Mouse (Mus musculus) megakaryocyte-erythroid progenitor cell, adult 5-6 weeks (primary cell): ENCODE results near the gene Olfr922. TPM values are rescaled to one million over a fixed set of nuclear protein-coding genes. Genes with fewer than 3 reads are reported as not detected.

Source experiments
- ATAC-seq: replicated peaks from 2 replicates; pipeline ENCODE4 v1.8.0; 2016; ENCODE audit warnings: mild to moderate bottlenecking, inconsistent platforms; ENCODE audit not compliant: severe bottlenecking, poor library complexity, low FRiP score, low TSS enrichment
- total RNA-seq, 2 experiments: library from RNA; stranded (forward) in 1 of 2; stranded (reverse) in 1 of 2; fragments of 200-1000, 215-1000 nt in 1 of 2; fragments of >200 nt in 1 of 2; fragmentation: Nextera tagmentation in 1 of 2; gene quantifications; 2 replicates each; pipeline ENCODE4 v1.2.3; 2014 to 2017

The Olfr922 gene
- total RNA-seq (2014; fragmentation: Nextera tagmentation) (not detected in 2 replicates), total RNA-seq (2017) (not detected in 2 replicates)

- no peak for ATAC-seq
These were observed at the start of gene Olfr922 for GRCm38 (mm10) chr9:38814314-38814713. Gene Olfr922, plus strand, starts transcription at chr9:38814614.

GRCm38 (mm10) chr9:38772768-38773167, 41.6 kb upstream of the Olfr922 start, which contains the start of gene Olfr921:
Gene Olfr921, plus strand, starts transcription at chr9:38773068.
- ATAC-seq: no peak

- ATAC-seq: no peak
These were observed 21.7 kb upstream of the Olfr922 start for GRCm38 (mm10) chr9:38792689-38793088.

- ATAC-seq: no peak
These were observed 8.7 kb upstream of the Olfr922 start for GRCm38 (mm10) chr9:38805696-38806095.

GRCm38 (mm10) chr9:38815458-38815986, 1.1 kb downstream of the Olfr922 start:
- ATAC-seq: no peak

GRCm38 (mm10) chr9:38826245-38826644, 11.8 kb downstream of the Olfr922 start, which contains the start of gene Olfr923:
Gene Olfr923, plus strand, starts transcription at chr9:38826545.
- ATAC-seq: no peak

- no peak for ATAC-seq
These were observed 18.6 kb downstream of the Olfr922 start for GRCm38 (mm10) chr9:38833027-38833426.

GRCm38 (mm10) chr9:38844149-38844548, 29.7 kb downstream of the Olfr922 start, which contains the start of gene Olfr924:
Gene Olfr924, plus strand, starts transcription at chr9:38844449.
- no peak for ATAC-seq

- no peak for ATAC-seq
These were observed 40.3 kb downstream of the Olfr922 start, which contains the start of gene Olfr26 for GRCm38 (mm10) chr9:38854760-38855159. Gene Olfr26, plus strand, starts transcription at chr9:38855060.

Other genes starting within 250 kb of the Olfr922 start
- not detected in 2 replicates for gene Olfr912, start 234.4 kb upstream of the Olfr922 start, total RNA-seq (2014; fragmentation: Nextera tagmentation)
- gene Olfr912, start 234.4 kb upstream of the Olfr922 start, total RNA-seq (2017): not detected in 2 replicates
- gene Olfr913, start 221.9 kb upstream of the Olfr922 start, total RNA-seq (2014; fragmentation: Nextera tagmentation): not detected in 2 replicates
- gene Olfr913, start 221.9 kb upstream of the Olfr922 start, total RNA-seq (2017): not detected in 2 replicates
- gene Olfr914, start 209.5 kb upstream of the Olfr922 start, total RNA-seq (2014; fragmentation: Nextera tagmentation): not detected in 2 replicates
- not detected in 2 replicates for gene Olfr914, start 209.5 kb upstream of the Olfr922 start, total RNA-seq (2017)
- not detected in 2 replicates for gene Olfr916, start 154.7 kb upstream of the Olfr922 start, total RNA-seq (2014; fragmentation: Nextera tagmentation)
- not detected in 2 replicates for gene Olfr916, start 154.7 kb upstream of the Olfr922 start, total RNA-seq (2017)
- gene Olfr917, start 148.8 kb upstream of the Olfr922 start, total RNA-seq (2014; fragmentation: Nextera tagmentation): not detected in 2 replicates
- not detected in 2 replicates for gene Olfr917, start 148.8 kb upstream of the Olfr922 start, total RNA-seq (2017)
- gene Olfr918, start 140.0 kb upstream of the Olfr922 start, total RNA-seq (2014; fragmentation: Nextera tagmentation): not detected in 2 replicates
- not detected in 2 replicates for gene Olfr918, start 140.0 kb upstream of the Olfr922 start, total RNA-seq (2017)
- not detected in 2 replicates for gene Olfr919, start 110.9 kb upstream of the Olfr922 start, total RNA-seq (2014; fragmentation: Nextera tagmentation)
- not detected in 2 replicates for gene Olfr919, start 110.9 kb upstream of the Olfr922 start, total RNA-seq (2017)
- 12.3 and 16.2 TPM in 2 replicates for gene Vwa5a, start 96.3 kb upstream of the Olfr922 start, total RNA-seq (2014; fragmentation: Nextera tagmentation)
- gene Vwa5a, start 96.3 kb upstream of the Olfr922 start, total RNA-seq (2017): 19.6 and 21.5 TPM in 2 replicates
- 0.15 TPM in 1 of 2 replicates, not detected in the other for gene Olfr920, start 62.3 kb upstream of the Olfr922 start, total RNA-seq (2014; fragmentation: Nextera tagmentation)
- 0.19 and 0.33 TPM in 2 replicates for gene Olfr920, start 62.3 kb upstream of the Olfr922 start, total RNA-seq (2017)
- gene Olfr921, start 41.5 kb upstream of the Olfr922 start, total RNA-seq (2014; fragmentation: Nextera tagmentation): not detected in 2 replicates
- not detected in 2 replicates for gene Olfr921, start 41.5 kb upstream of the Olfr922 start, total RNA-seq (2017)
- gene Olfr923, start 11.9 kb downstream of the Olfr922 start, total RNA-seq (2014; fragmentation: Nextera tagmentation): not detected in 2 replicates
- gene Olfr923, start 11.9 kb downstream of the Olfr922 start, total RNA-seq (2017): not detected in 2 replicates
- not detected in 2 replicates for gene Olfr924, start 29.8 kb downstream of the Olfr922 start, total RNA-seq (2014; fragmentation: Nextera tagmentation)
- gene Olfr924, start 29.8 kb downstream of the Olfr922 start, total RNA-seq (2017): not detected in 2 replicates
- not detected in 2 replicates for gene Olfr26, start 40.4 kb downstream of the Olfr922 start, total RNA-seq (2014; fragmentation: Nextera tagmentation)
- not detected in 2 replicates for gene Olfr26, start 40.4 kb downstream of the Olfr922 start, total RNA-seq (2017)
- not detected in 2 replicates for gene Olfr926, start 62.5 kb downstream of the Olfr922 start, total RNA-seq (2014; fragmentation: Nextera tagmentation)
- gene Olfr926, start 62.5 kb downstream of the Olfr922 start, total RNA-seq (2017): not detected in 2 replicates
- gene Olfr930, start 115.2 kb downstream of the Olfr922 start, total RNA-seq (2014; fragmentation: Nextera tagmentation): not detected in 2 replicates
- not detected in 2 replicates for gene Olfr930, start 115.2 kb downstream of the Olfr922 start, total RNA-seq (2017)
- gene Olfr933, start 157.7 kb downstream of the Olfr922 start, total RNA-seq (2014; fragmentation: Nextera tagmentation): not detected in 2 replicates
- gene Olfr933, start 157.7 kb downstream of the Olfr922 start, total RNA-seq (2017): not detected in 2 replicates
- not detected in 2 replicates for gene Olfr934, start 173.7 kb downstream of the Olfr922 start, total RNA-seq (2014; fragmentation: Nextera tagmentation)
- gene Olfr934, start 173.7 kb downstream of the Olfr922 start, total RNA-seq (2017): not detected in 2 replicates
- gene Olfr935, start 185.1 kb downstream of the Olfr922 start, total RNA-seq (2014; fragmentation: Nextera tagmentation): not detected in 2 replicates
- gene Olfr935, start 185.1 kb downstream of the Olfr922 start, total RNA-seq (2017): not detected in 2 replicates
- gene Olfr146, start 208.8 kb downstream of the Olfr922 start, total RNA-seq (2014; fragmentation: Nextera tagmentation): not detected in 2 replicates
- gene Olfr146, start 208.8 kb downstream of the Olfr922 start, total RNA-seq (2017): not detected in 2 replicates